Mouse (Mus musculus) E14TG2a.4 (cell line): ENCODE results near the gene 4930480E11Rik.
"Not testable (repeated sequence)": the region's sequence is repeated elsewhere in the genome, so short reads cannot be mapped to it uniquely, and the experiment has no call there.

ENCODE experiments used
- H3K27me3 ChIP-seq: 2 replicates; pipeline ENCODE4 v1.6.1; 2014; ENCODE audit warnings: low read length, control low read depth; ENCODE audit not compliant: insufficient read depth
- H3K36me3 ChIP-seq: 2 replicates; pipeline ENCODE4 v1.6.1; 2014; ENCODE audit warnings: low read length, control low read depth; ENCODE audit not compliant: insufficient read depth
- H3K4me1 ChIP-seq: replicated peaks from 2 replicates; pipeline ENCODE4 v1.6.1; 2014; ENCODE audit warnings: low read depth, low read length, control low read depth
- H3K4me3 ChIP-seq: replicated peaks from 2 replicates; pipeline ENCODE4 v1.5.1; 2014; ENCODE audit warnings: mild to moderate bottlenecking, low read length
- H3K9me3 ChIP-seq: 2 replicates; pipeline ENCODE4 v1.6.1; 2014; ENCODE audit warnings: low read length, control low read depth
- CTCF ChIP-seq: conservative IDR thresholded peaks from 2 replicates; pipeline ENCODE4 v1.5.1; 2014; ENCODE audit warnings: low read length
- NANOG ChIP-seq: IDR thresholded peaks from 2 replicates; pipeline ENCODE4 v1.6.1; 2014; ENCODE audit warnings: borderline replicate concordance, low read length, mixed read lengths
- POU5F1 ChIP-seq: IDR thresholded peaks from 2 replicates; pipeline ENCODE4 v1.6.1; 2014; ENCODE audit warnings: low read length, borderline replicate concordance

The 4930480E11Rik gene

GRCm38 (mm10) chrX:78369343-78369742 is at the start of gene 4930480E11Rik:
Gene 4930480E11Rik (plus strand): TSS chrX:78369643.
- H3K9me3 ChIP-seq = peaks cover 23% of the 10 kb centered on the region
- H3K27me3 ChIP-seq = no peaks in the 10 kb centered on the region
- TF ChIP-seq POU5F1 (no peak), NANOG (no peak), CTCF (no peak)
- H3K4me1 ChIP-seq = no peaks in the 10 kb centered on the region
- H3K4me3 ChIP-seq = no peak within 1 kb of the TSS
- H3K36me3 ChIP-seq = no peaks in the 10 kb centered on the region

- not testable (repeated sequence) for H3K4me3 ChIP-seq, H3K27me3 ChIP-seq, H3K4me1 ChIP-seq, H3K9me3 ChIP-seq, H3K36me3 ChIP-seq
Observed at GRCm38 (mm10) chrX:78403346-78403745, 33.9 kb downstream of the 4930480E11Rik start.
